Mouse (Mus musculus) adrenal gland, adult (tissue): ENCODE results near the gene Asxl1.

Experiments used
- DNase-seq, 2 experiments: peaks; one replicate each; pipeline ENCODE4 v3.0.0; 2022 to 2023; ENCODE audit warnings: low spot score in 1 of 2; ENCODE audit not compliant: inconsistent age in 2 of 2

Asxl1 gene

GRCm38 (mm10) chr2:153345454-153346220 lies at the start of gene Asxl1:
Gene Asxl1 (plus strand): TSS chr2:153345829.
- DNase-seq, result peak; percentile 98 to 99

GRCm38 (mm10) chr2:153297771-153298170 lies 47.9 kb upstream of the Asxl1 start:
- no peak for DNase-seq

- DNase-seq, result peak in 1 of 2 experiments; percentile 52
These were observed 47.2 kb upstream of the Asxl1 start for GRCm38 (mm10) chr2:153298460-153298859.

GRCm38 (mm10) chr2:153298863-153299262 lies 46.8 kb upstream of the Asxl1 start:
- DNase-seq, result peak; percentile 47 to 52

DNA sequence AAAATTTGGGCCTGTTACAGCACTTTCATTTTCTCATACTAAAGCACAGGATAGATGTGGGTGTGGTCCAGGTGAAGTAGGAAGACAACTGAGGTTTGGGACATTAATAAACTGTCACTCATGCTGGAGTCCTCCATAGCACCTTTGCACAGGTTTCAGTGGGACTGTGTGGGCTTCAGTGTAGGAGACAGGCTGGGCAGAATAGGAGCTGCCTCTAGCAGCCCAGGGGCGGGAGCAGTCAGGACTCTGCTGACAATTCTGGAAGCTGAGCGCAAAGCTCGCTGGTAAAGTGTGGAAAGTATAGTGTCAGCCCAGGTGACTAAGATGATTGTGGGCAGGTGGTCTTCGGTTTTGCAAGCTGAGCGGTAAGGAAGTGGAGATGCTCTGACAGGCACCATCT lies 44.5 kb upstream of the Asxl1 start:
- DNase-seq, result no peak

GRCm38 (mm10) chr2:153305240-153305639 lies 40.4 kb upstream of the Asxl1 start:
- DNase-seq, result peak; percentile 91 to 95

- no peak for DNase-seq
These were observed 37.0 kb upstream of the Asxl1 start for GRCm38 (mm10) chr2:153308586-153308985.

GRCm38 (mm10) chr2:153309106-153309505 lies 36.5 kb upstream of the Asxl1 start:
- no peak for DNase-seq

DNA sequence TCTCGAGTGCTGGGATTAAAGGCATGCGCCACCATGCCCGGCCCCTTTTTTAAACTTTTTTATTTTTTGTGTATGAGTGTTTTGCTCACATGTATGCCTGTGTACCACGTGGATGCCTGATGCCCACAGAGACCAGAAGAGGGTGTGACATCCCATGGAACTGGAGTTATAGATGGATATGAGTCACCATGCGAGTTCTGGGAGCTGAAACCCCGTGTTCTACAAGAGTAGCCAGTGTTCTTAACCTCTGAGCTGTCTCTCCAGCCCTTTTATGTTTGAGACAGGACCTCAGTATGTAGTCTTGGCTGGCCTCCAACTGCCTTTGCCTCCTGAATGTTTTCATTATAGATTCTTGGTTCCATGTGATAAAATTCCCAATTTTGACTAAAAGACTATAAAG lies 35.4 kb upstream of the Asxl1 start:
- peak; percentile 42 to 65 for DNase-seq

GRCm38 (mm10) chr2:153312884-153313283 lies 32.7 kb upstream of the Asxl1 start:
- DNase-seq, result no peak

- DNase-seq, result no peak
These were observed 27.2 kb upstream of the Asxl1 start for GRCm38 (mm10) chr2:153318408-153318807.

- no peak for DNase-seq
These were observed 26.5 kb upstream of the Asxl1 start for GRCm38 (mm10) chr2:153319036-153319643.

- no peak for DNase-seq
These were observed 19.8 kb upstream of the Asxl1 start for GRCm38 (mm10) chr2:153325706-153326376.

DNA sequence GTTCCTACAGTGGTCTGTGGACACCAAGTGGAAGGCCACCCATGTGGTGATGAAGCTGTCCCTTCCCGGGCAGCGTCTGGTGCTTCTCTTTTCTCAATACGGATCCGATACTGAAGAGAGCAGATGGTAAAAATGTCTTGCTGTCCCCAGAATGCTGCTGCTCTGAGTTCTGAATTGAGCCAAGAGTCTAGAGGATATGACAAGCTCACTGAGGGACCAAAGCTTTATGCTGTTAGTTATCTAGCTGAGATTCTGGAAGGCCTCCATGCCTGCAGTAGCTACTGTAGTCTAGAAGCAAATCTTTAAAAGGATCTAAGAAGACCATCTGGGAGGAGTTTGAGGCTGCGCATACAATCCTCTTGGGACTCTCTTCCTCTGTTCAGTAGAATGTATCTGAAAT lies 13.4 kb upstream of the Asxl1 start:
- DNase-seq, result no peak

DNA sequence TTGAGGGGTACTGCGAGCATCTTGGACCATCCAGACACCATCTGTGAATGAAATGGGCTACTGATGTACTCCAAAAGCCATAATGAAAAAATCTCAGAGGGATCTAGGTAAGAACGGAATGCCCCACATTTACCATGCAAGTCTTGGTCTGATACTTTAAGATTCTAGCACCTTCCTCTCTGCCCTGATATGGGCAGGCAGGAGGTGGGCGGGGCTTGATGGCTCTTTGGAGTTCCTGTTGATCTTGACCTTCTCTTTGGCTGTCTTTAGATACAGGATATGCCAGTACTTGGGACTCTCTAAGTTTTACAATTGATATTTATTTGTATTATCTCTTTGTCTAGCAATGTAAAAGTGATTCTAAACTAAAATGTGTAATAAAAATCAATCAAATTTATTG lies 12.6 kb upstream of the Asxl1 start:
- peak; percentile 41 to 51 for DNase-seq

GRCm38 (mm10) chr2:153333822-153334232 lies 11.8 kb upstream of the Asxl1 start:
- DNase-seq, result no peak

GRCm38 (mm10) chr2:153334281-153334680 lies 11.3 kb upstream of the Asxl1 start:
- no peak for DNase-seq

- no peak for DNase-seq
These were observed 9.5 kb upstream of the Asxl1 start for GRCm38 (mm10) chr2:153336117-153336516.

- peak in 1 of 2 experiments; percentile 58 for DNase-seq
These were observed 7.0 kb upstream of the Asxl1 start for GRCm38 (mm10) chr2:153338361-153339350.

GRCm38 (mm10) chr2:153342166-153342565 lies 3.5 kb upstream of the Asxl1 start:
- peak in 1 of 2 experiments; percentile 59 for DNase-seq

DNA sequence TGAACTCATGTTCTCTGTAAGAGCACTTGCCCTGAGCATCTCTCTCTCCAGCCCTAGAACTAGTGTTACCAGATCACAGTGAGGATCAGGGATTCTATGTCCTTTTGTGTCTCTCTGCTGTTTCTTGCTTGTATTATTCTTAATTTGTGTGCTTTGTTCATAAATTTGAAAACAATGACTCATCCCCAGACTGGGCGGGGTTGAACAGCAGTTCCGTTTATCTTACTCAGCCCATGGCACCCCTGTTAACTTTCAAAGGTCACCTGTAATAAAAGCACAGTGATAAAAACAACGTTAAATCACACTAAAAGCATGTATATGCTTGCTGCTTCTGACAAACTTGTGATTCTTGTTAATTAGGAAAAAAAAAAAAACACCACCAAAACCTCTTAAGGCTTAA lies 3.0 kb upstream of the Asxl1 start:
- peak; percentile 36 to 77 for DNase-seq
